Mouse (Mus musculus): ENCODE measurements around the gene Brd3.
A peak's percentile ranks its signal among the peaks of the same experiment; 100 is the strongest.

DNA sequence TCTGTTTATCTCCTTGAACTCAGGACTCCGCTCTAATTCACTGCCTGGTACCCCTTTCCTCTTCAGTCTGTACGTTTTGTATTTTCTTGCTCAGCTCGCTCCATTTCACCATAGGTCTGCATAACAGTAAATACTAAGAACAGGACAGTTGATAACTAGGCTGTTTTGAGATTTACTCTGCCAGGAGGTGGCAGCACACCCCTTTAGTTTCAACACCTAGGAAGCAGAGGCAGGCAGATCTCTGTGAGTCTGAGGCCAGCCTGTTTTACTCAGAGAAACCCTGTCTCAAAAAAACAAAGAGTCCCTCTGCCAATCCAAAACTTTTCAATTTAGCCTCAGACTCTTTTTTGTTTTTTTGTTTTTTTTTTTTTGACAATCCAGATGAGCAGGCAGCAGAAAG lies 13.5 kb downstream of the Brd3 start:
- TF ChIP-seq POLR2A (IDR thresholded peaks at IDR 0.05; ENCODE audit: extremely low read depth, insufficient read depth, low read length) (no peak), CTCF (IDR thresholded peaks at IDR 0.05; ENCODE audit: low read depth, low read length) (peak; percentile 12; the same call in 1 of the 2 replicates)

Measured in liver, adult 2 months (tissue).